Mouse (Mus musculus): ENCODE measurements around the gene Sort1.

The Sort1 gene

DNA sequence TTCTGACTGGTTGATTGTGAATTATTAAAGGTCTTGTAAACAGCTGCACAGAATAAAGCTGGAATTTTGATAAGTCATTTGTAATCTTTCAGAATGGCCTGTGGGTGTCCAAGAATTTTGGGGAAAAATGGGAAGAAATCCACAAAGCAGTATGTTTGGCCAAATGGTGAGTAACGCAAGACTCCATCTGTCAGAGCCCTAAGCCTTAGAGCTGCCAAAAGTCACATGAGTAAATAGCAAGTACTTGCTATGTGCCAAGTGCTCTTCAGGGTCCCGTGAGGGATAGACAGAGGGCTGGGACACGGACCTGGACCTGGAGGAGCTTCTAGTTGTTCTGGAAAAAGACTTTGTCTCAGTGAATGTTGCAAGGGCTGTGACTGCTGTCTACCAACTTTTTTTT lies 44.0 kb downstream of the Sort1 start:
- DNase-seq (ENCODE audit: low read depth, low spot score): no peak

DNA sequence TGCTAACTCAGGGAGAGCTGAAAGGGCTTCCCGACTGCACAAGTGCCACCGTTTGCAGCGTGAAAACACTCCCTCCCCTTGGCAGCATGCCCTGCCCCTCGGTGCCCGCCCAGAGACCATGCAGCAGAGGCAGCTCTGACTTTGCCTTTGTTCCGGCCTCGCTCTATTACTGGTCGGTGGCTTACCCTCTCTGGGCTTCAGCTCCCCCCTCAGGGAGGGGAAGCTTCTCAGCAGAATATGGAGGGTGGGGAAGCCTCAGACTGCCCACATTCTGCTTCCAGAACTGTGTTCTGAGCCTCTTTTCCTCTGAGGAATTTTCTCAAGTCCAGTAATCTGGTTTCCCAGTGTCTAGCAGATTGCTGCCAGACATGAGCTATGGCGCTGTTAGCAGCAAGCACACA lies 44.6 kb downstream of the Sort1 start:
- DNase-seq (ENCODE audit: low read depth, low spot score): no peak

DNA sequence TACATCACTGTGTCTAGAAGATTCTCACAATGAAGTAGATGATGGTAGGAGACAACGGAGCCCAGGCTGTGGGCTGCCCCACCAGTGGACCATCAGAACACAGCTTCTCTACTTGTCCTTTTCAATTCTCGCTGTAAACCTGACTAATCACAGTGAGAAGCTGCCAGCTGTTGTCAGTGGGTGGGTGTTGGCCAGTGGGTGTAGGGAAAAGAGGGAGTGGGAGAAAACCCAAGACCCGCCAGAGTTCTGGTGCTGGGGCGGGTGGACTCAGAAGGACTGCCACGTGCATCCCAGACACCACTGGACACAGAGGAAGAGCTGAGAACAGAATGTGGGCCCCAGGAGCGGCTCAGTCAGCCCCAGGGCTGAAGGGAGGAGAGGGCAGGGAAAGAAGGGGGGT lies 46.9 kb downstream of the Sort1 start:
- DNase-seq (ENCODE audit: low read depth, low spot score): no peak

DNA sequence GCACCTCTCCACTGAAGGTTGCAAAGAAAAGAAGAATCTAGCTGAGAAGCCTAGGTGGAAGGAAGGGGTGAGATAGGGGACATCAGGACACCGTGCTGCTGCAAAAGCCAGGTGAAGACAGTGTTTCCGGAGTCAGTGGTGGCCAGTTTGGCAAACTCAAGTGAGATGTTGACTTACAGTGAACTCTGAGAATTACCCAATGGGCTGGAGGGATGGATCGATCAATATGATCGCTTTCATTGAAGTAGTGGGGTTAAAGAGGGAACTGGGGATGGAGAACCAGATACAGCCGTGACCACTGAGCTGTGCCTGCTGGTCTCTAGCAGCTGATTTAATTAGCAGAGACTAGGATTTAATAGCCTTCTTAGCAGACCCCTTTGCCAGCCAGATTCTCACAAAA lies 53.0 kb downstream of the Sort1 start:
- no peak for DNase-seq (ENCODE audit: low read depth, low spot score)

DNA sequence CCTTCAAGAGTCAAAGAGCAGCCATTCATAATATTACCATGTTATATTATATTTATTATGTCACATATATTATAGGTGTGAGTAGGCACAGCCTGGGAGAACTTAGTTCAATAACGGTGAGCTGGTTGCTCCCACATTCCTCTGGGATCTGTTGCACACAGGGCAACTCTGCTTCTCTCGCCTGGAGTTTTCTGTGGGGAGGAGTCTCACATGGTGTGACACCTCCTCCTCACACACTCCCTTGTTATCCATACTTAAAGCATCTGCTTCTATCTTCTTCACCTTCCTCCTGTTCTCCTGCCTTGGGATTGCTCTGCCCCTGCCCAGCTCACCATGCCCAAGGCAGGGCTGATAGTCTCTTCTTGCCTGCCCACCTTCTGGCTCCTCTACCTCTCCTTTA lies 57.2 kb downstream of the Sort1 start:
- no peak for DNase-seq (ENCODE audit: low read depth, low spot score)

DNA sequence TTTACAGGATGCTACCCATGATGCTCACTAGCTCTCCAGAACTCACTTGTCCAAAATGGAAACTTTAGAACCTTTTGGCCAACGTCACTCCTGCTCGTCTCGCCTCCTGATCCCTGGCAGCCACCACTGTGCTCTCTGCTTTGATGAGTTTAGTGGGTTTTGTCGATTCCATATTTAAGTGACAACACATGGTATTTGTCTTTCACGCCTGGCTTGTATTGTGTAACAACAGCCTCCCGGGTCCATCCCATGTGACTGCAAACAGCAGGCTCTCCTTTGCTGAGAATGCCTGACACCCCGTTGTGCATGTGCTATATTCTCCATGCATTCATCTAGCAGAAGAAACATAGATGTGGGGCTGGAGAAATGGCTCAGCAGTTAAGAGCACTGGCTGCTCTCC lies 58.3 kb downstream of the Sort1 start:
- no peak for DNase-seq (ENCODE audit: low read depth, low spot score)

DNA sequence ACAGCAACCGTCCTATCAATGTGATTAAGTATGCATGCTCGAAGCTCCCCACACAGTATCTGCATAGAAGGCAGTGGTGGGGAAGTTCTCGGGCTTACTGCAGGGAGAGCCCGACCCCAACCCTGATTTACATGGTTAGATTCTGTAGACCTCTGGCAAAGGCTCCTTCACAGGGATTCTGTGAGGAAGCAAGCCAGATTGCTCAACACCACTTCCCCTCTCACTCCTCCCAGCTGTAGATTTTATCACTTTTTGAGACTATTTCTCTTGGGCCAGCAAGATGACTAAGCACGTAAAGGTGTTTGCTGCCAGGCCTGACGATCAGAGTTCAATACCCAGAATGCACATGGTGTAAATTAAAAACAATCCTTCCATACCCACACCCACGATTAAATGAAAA lies 62.0 kb downstream of the Sort1 start:
- no peak for DNase-seq (ENCODE audit: low read depth, low spot score)

DNA sequence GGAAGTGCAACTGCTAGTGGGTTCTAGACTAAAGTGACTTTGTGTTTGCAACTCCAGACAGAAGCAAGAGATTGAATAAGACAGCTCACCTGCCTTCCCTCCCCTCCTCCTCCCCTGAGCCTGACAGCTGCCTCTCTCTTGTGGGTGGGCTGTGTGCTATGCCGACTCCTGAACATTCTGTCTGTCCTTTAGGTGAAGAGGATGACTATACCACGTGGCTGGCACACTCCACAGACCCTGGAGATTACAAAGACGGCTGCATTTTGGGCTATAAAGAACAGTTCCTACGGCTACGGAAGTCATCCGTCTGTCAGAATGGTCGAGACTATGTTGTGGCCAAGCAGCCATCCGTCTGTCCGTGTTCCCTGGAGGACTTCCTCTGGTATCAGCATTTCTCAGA lies 64.5 kb downstream of the Sort1 start:
- DNase-seq (ENCODE audit: low read depth, low spot score): no peak

DNA sequence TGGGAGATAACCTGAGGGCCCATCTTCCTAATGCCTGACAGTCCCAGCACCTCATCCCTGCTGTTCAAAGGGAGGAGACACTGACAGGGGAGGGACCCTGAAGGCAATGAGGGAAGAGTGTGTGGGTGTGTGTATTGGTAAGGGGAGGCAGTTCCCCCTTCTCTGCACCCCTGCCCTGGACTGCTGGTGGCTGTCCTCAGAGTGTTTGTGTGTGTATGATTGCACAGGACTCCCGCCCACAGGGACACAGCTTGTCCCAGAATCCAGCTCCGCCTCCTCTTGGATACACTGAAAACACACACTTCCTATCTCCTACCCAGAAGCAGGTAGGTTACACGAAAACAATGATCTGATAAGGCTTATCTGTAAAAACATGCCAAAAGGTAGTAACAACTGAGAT lies 71.4 kb downstream of the Sort1 start:
- DNase-seq (ENCODE audit: low read depth, low spot score): no peak

DNA sequence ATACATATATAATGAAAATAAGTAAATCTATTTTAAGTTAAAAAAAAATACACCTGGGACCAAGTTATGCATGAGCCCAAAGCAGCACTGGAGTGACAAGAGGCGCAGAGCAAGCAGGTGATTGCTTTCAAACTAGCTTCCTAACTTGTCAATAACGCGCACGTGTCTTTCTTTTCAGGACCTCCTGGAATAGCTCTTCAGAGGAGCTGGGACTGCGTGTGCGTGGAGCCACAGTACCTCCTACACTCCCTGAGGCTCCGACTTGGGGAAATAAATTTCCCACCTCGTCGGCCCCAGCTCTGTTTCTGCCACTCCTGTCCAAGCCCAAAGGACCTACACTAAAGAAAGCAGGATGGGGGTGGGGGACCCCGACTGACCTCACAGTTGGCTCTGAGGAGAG lies 73.2 kb downstream of the Sort1 start:
- no peak for DNase-seq (ENCODE audit: low read depth, low spot score)

DNA sequence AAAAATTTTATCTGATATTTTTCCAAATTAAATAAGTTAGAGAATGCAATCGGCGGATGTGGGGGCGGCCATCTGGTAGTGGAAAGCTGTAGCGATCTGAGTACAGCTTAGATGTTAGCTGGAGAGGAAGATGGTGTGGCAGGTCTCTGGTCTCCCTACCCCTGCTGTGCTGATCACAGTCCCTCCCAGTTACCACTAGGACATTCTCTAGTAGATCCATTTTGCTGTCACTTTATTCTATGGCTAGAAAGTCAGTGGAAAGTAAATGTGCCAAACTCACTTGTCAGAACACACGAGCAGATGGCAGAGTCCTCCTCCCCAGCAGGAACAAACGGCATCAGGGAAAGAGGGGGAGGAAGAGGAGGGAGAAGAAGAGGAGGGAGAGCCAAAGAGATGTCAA lies 74.6 kb downstream of the Sort1 start:
- DNase-seq (ENCODE audit: low read depth, low spot score): no peak

DNA sequence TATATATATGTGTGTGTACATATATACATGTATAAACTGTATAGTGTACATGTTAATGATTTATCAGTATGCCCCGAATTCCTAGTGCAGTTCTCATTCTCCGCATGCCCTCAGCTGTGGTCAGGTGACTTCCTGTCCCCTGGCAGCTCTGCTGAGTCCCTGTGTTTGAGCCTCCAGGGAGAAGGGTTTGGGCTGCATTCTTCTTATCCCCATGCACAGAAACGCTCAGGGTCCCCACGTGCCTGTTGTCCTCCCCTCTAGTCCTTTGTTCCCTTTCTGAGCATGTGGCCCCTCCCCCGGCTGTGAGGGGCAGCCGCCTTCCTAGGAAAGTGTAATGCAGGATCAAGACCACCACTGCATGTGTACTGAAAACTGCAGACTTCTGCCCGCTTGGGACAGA lies 77.0 kb downstream of the Sort1 start:
- no peak for DNase-seq (ENCODE audit: low read depth, low spot score)

DNA sequence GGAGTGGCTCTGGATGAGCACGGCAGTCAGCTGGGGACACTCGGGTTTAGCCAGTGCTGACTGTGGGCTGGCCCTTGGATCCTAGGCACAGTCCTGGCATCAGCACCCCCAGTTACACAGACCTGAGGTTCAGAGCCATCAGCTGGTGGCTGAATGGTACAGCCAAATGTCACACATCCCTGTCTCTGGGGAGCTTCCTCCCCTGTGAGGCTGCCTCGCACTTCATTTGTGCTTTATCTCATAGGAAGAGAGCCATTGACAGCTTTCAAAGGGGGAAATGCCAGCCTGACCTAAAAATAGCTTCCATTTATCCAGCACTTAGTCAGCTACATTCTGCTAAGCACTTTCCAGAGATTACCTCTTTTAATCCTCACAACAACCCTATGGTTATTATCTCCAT lies 79.7 kb downstream of the Sort1 start:
- DNase-seq (ENCODE audit: low read depth, low spot score): no peak

DNA sequence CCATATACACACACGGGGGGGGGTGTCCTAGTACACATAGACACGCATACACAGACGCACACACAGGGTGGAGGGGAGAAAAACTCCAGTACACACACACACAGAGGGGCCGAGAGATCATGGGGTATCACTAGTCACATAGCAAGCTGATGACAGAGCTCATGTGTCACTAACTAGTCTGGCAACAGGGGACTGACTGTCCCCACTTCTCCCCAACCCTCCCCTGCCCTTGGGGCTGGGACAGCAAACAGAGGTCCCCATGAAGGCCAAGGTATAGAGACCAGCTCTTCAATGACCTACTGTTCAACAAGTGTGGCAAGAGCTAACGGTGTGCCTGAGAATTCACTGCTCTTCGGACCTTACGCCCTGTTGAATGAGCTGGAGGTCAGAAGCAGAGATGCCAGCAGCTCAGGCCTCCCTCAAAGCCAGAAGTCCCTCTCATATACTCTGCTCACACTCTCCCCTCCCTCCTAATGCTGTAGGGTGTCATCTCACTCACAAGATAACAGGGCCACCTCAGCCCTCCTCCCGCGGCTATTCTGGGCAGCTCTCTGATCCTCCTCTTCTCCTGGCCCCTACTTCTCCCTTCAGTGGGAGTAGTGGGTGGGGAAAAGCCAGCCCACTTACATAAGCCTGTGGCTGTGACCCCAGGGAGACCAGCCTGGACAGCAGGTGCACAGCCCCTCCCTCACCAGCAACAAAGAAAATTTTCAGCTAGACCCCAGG lies 80.6 kb downstream of the Sort1 start, which contains the start of gene Mybphl:
Gene Mybphl, plus strand, starts transcription at position 642 of the 726 bp plus-strand sequence.
- no peak for DNase-seq (ENCODE audit: low read depth, low spot score)

DNA sequence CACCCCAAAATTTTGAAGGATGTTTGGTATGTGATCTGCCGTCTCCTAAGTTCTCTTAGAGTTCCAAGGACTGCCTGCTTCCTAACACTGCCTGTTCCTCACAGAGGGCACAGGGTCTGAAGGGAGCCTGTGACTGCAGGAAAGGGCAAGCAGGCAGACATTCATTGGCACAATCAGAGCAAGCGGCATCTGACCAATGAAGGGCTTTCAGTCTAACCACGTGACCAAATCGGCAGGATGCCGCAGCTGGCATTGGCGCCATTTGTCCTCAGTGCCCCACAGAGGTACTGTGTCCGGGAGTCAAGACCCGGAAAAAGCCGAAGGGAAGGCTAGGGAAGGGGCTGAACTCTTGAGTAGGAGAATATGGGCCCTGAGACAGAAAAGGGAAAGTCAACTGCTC lies 83.3 kb downstream of the Sort1 start:
- DNase-seq (ENCODE audit: low read depth, low spot score): no peak

DNA sequence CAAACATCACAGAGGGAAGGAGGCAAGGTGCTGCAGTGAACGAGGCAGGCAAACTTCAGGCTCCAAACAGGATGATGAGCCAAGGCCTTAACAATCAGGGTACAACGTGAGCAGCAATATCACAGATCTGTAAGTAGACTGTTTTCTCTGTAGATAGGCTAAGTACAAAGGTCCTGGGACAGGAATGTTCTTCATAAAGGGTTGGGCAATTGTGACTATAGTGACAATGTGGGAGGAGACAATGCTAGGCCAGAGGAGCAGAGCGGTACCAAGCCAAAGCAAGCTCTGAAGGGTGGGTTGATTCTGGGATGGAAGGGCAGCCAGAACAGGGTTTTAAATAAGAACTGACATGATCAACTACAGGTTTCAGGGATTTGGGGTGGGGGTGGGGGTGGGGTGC lies 83.9 kb downstream of the Sort1 start:
- DNase-seq (ENCODE audit: low read depth, low spot score): no peak

DNA sequence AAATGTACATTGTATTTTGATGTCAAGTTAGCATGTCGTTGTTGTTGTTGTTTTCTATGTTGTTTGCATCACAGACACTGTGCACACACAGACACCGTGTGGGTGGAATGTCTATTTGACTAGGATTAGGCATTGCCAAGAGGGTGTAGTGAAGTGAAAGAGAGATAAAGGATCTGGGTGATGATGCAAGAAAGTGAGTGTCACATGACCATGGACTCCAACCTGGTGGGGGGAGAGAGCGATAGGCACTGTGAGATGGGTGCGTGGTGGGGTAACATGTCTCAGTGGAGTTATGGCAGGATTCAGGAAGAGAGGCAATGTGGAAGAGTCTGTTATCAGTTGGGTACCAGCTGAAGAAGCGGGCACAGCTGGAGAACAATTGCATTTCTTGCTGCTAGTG lies 84.8 kb downstream of the Sort1 start:
- no peak for DNase-seq (ENCODE audit: low read depth, low spot score)

DNA sequence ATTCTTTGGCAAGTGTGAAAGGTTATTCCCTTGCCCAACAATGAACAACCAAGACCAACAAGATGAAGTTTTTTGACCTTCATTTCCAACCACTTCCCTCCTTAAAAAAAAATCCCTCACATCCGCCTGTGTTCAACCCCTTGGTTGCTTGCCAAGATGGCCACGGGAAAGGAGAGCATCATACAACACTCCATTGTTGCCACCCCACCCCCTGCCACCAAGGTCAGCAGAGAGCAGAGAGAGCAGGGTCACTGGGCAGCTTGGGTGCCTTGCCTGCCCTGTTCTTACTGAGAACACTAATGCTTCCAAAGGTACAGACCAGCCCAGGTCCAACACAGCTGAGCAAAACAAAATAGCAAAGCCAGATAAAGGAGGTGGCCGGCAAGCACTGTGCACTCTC lies 88.4 kb downstream of the Sort1 start:
- no peak for DNase-seq (ENCODE audit: low read depth, low spot score)

DNA sequence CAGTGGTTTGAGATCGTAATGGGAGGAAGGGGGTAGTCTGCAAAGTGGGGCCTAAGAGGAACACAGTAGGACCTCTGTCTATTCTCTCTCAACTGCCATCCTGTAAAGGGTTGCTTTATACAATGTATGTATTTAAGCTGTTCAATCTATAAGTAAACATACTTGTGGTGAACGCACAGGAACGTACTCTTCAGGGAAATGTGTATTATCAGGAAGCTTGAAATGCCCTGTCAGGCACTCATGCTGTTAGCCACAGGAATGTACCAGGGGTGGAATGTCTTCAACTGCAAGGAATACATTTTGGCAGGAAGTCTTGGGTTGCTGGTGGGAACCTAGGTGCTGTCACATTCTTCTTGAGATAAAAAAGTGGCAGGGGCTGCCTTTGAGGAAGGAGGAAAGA lies 88.8 kb downstream of the Sort1 start:
- no peak for DNase-seq (ENCODE audit: low read depth, low spot score)

DNA sequence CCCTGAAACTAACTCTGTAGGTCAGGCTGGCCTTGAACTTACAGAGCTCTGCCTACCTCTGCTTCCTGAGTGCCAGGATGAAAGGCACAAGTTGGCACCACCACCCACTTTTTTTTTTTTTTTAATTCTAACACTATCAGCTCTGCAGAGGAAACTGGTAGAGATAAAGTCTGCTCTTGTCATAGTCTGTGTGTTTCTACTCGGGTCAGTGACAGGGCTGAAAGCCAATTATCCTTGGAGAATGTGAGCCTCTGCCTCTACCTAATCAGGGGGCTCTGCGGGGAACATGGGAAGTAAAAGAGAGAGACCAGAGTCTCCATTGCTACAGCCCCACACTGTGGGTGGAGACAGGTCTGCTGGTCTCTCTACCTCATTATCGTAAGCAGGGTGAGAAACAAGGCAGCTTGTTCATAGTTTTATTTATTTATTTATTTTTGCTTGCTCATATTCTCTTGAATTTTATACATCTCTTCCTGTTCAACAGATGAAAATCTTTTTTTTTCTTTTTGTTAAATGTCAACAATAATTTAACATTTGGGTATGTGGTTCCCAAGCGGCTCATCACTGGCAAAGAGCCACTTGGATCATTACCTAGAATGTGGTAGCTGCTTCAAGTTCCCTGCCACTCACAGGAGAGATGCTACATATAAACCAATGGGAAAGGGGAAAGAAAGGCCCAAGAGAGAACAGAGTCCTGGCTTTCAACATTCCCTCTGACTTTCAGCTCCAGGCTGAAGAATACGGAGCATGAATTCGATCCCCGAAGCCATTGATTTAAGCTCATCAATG lies 95.2 kb downstream of the Sort1 start:
- DNase-seq (ENCODE audit: low read depth, low spot score): no peak

DNA sequence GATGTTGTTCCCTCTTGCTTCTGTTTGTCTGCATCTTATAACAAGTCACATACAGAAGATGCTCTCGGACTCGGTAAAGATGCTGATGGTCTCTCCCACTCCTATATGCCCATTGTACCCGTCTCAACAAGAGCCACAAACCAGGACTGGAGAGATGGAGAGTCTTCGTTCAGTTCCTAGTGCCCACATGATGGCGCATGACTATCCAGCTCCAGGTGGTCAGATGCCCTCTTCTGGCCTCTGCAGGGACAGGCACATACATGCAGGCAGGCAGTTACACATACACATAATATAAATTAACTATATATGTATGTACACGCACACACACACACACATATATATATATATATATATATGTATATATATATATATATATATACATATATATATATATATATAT lies 96.8 kb downstream of the Sort1 start:
- no peak for DNase-seq (ENCODE audit: low read depth, low spot score)

DNA sequence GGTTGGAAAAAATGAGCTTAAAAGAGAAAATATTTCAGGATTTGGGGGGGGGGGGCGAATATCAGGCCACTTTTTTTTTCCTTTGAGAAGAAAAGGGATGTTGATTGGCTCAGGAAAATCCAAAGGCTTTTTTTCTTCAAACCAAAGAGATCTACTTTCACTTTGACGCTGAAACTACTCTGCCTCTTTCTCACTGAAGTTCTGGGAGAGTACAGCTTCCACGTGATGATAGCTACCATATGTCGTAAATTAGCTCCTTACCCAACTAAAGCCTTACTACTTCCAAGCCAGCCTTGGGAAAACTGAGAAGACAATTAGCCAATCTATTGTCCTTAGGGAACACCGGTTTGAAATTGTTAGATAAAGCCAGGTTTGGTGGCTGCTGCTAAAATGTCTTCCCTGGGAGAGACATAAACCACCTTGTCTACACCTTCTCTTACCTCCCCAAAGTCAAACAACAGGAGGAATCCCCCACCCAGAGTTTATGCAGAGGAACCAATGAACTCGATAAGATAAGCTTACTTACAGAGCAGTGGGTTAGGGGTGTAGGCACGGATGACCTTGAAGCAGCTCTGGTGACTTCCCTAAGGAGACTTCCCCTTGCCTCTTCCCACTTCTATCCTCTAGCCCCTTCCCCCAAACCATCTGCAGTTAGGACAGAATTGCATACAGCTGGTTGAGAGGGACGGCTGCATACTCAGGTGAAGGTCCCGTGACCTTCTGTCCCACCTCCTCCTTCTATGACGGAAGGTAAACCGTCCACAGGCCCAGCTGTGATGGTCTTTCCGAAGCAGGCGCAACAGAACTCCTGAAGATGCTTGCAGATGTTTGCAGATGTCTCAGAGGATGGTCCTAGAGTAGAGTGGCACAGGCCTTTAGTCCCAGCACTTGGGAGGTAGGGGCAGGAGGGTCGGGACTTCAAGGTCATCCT lies 98.3 kb downstream of the Sort1 start:
- peak; percentile 33 for DNase-seq (ENCODE audit: low read depth, low spot score)
